ENCODE assay signal across 9 mouse cellular contexts in genomic region chr1:156997033-156997432, GRCm38 (mm10). TPM values are rescaled to one million over a fixed set of nuclear protein-coding genes. Genes with fewer than 3 reads are reported as not detected.
DNase-seq lines count a peak whose midpoint lies in the region; ATAC-seq and TF ChIP-seq lines count a peak whose summit lies in the region.
"Had no signal": no experiment of that assay in that cellular context is flagged by ENCODE, and none has a peak within 500 bp of the region (broad histone marks: within the 10 kb centered on the region; RNA-seq: fewer than 3 reads in every experiment).

No protein-coding gene starts in this region.

- H3K4me1 ChIP-seq in forebrain, embryonic 12.5 days = peaks cover 44% of the 10 kb centered on the region
- H3K4me1 ChIP-seq in liver, embryonic 12.5 days = peaks cover 63% of the 10 kb centered on the region

- H3K36me3 ChIP-seq in forebrain, embryonic 12.5 days (replicated peaks) = no peaks in the 10 kb centered on the region
- H3K36me3 ChIP-seq in liver, embryonic 12.5 days = no peaks in the 10 kb centered on the region

- no peak for TF ChIP-seq CTCF in left cerebral cortex, adult 2 months (IDR thresholded peaks at IDR 0.05)

- intact Hi-C loops in left cerebral cortex, adult 2 months (cut with DNase I) = loop anchor here (2.0 to 5.0 kb wide), 3 partner anchors 58 to 230 kb away; partner anchors contain the start of gene Ralgps2

- no peaks in the 10 kb centered on the region for H3K27me3 ChIP-seq in forebrain, embryonic 12.5 days
- no peaks in the 10 kb centered on the region for H3K27me3 ChIP-seq in liver, embryonic 12.5 days (replicated peaks)

- WGBS in forebrain, embryonic 12.5 days = 76% methylated on average over 10 of the region's 10 CpGs
- 83% methylated on average over 10 of the region's 10 CpGs for WGBS in liver, embryonic 12.5 days (ENCODE audit: insufficient replicate concordance)

- H3K9me3 ChIP-seq in forebrain, embryonic 12.5 days = no peaks in the 10 kb centered on the region
- no peaks in the 10 kb centered on the region for H3K9me3 ChIP-seq in liver, embryonic 12.5 days (replicated peaks)

- no peak overlapping the region for H3K4me2 ChIP-seq in forebrain, embryonic 12.5 days
- no peak overlapping the region for H3K4me2 ChIP-seq in liver, embryonic 12.5 days

- peak; percentile 14 for DNase-seq in embryo, embryonic 10 days (ENCODE audit: low spot score)
- no peak for DNase-seq in embryo, embryonic 9.5 days (ENCODE audit: extremely low spot score)
- peak; percentile 32 to 37 for DNase-seq in left cerebral cortex, adult 2 months (ENCODE audit: extremely low spot score in 1 of 2, low spot score in 2 of 2)
- DNase-seq in right cerebral cortex, adult 18-20 months = peak; percentile 64
- DNase-seq in kidney, adult 11 months = no peak
- DNase-seq in heart, adult 18-20 months = no peak
- DNase-seq: thymus, postnatal 4 days had no signal

- peak overlapping the region; percentile 75 for H3K27ac ChIP-seq in forebrain, embryonic 12.5 days
- no peak overlapping the region; the same call in 1 of the 2 replicates for H3K27ac ChIP-seq in left cerebral cortex, adult 2 months
- H3K27ac ChIP-seq in liver, embryonic 12.5 days = no peak overlapping the region

- peak; percentile 27; the same call in 1 of the 2 replicates for ATAC-seq in forebrain, embryonic 12.5 days (ENCODE audit: low FRiP score)
- ATAC-seq in liver, embryonic 12.5 days = no peak

- H3K9ac ChIP-seq in forebrain, embryonic 12.5 days = no peak overlapping the region
- no peak overlapping the region for H3K9ac ChIP-seq in liver, embryonic 12.5 days

- H3K4me3 ChIP-seq in forebrain, embryonic 12.5 days (replicated peaks) = no peak overlapping the region
- no peak overlapping the region for H3K4me3 ChIP-seq in left cerebral cortex, adult 2 months
- H3K4me3 ChIP-seq in liver, embryonic 12.5 days = no peak overlapping the region

RNA-seq across cellular contexts. Expression of gene Ralgps2, which starts 57.6 kb away (rescaled TPM):
- 109 and 111 TPM in 2 replicates for polyA plus RNA-seq in forebrain, embryonic 12.5 days (2016; fragmentation: Nextera tagmentation; extraction: Ambion mirVana)
- 10 to 100 TPM; 40.5 to 43.2 TPM for total RNA-seq in left cerebral cortex, adult 2 months (2021)
- polyA plus RNA-seq in liver, embryonic 12.5 days (2016; fragmentation: Nextera tagmentation; extraction: Ambion mirVana) = 25.6 and 26.8 TPM in 2 replicates
- total RNA-seq in heart, adult 18-20 months (2021) = 10 to 100 TPM in 1 of 2 experiments, 1 to 10 TPM in 1; 9.3 to 11.4 TPM

Comparison
In these comparisons a context has a peak if more than half of its experiments do, and no peak if none do; other contexts are left out.
1. DNase-seq: peak in embryo, embryonic 10 days (single experiment), left cerebral cortex, adult 2 months (2 of 2) and right cerebral cortex, adult 18-20 months (single experiment); none in embryo, embryonic 9.5 days (single experiment), kidney, adult 11 months (single experiment) and heart, adult 18-20 months (0 of 2).